Mouse (Mus musculus) adrenal gland, postnatal 10 days (tissue): ENCODE data around the gene Tex36. TPM values are rescaled to one million over a fixed set of nuclear protein-coding genes. Genes with fewer than 3 reads are reported as not detected.
A peak's percentile ranks its signal among the peaks of the same experiment; 100 is the strongest.

Experiments
- DNase-seq: peaks from one replicate; pipeline ENCODE4 v3.0.0; 2021; ENCODE audit warnings: mixed read lengths
- long read RNA-seq, 2 experiments: library from polyadenylated mRNA; stranded (forward); transcript quantifications; one replicate each; pipeline ENCODE4 v2.0.0; 2021
- total RNA-seq, 2 experiments: library from RNA; stranded (reverse); gene quantifications; 2 replicates each; pipeline ENCODE4 v1.2.3; 2021

The Tex36 gene
- not detected for total RNA-seq
- long read RNA-seq, experiment 1 = 0 reads
- long read RNA-seq, experiment 2 = 0 reads

- no peak for DNase-seq
Observed at GRCm38 (mm10) chr7:133602058-133602457, at the start of gene Tex36. Gene Tex36, minus strand, starts transcription at chr7:133602158.

- DNase-seq = no peak
Observed at GRCm38 (mm10) chr7:133645716-133646115, 43.8 kb upstream of the Tex36 start.

- DNase-seq = no peak
Observed at GRCm38 (mm10) chr7:133638821-133639220, 36.9 kb upstream of the Tex36 start.

- DNase-seq = peak; percentile 42
Observed at GRCm38 (mm10) chr7:133638306-133638705, 36.3 kb upstream of the Tex36 start.

GRCm38 (mm10) chr7:133637361-133638305 lies 35.7 kb upstream of the Tex36 start, which contains the start of gene Edrf1:
Gene Edrf1, plus strand, starts transcription at chr7:133637543.
- DNase-seq = peak; percentile 98

GRCm38 (mm10) chr7:133636738-133637352 lies 34.9 kb upstream of the Tex36 start:
- peak; percentile 92 for DNase-seq

- DNase-seq = no peak
Observed at GRCm38 (mm10) chr7:133634932-133635650, 33.1 kb upstream of the Tex36 start.

GRCm38 (mm10) chr7:133632476-133632875 lies 30.5 kb upstream of the Tex36 start:
- peak; percentile 71 for DNase-seq

- DNase-seq = no peak
Observed at GRCm38 (mm10) chr7:133630821-133631220, 28.9 kb upstream of the Tex36 start.

GRCm38 (mm10) chr7:133627184-133627936 lies 25.4 kb upstream of the Tex36 start:
- no peak for DNase-seq

- peak; percentile 22 for DNase-seq
Observed at GRCm38 (mm10) chr7:133623226-133623625, 21.3 kb upstream of the Tex36 start.

GRCm38 (mm10) chr7:133620721-133621120 lies 18.8 kb upstream of the Tex36 start:
- peak; percentile 32 for DNase-seq

GRCm38 (mm10) chr7:133612981-133613380 lies 11.0 kb upstream of the Tex36 start:
- DNase-seq = no peak

GRCm38 (mm10) chr7:133609585-133609984 lies 7.6 kb upstream of the Tex36 start:
- DNase-seq = no peak

GRCm38 (mm10) chr7:133608631-133609340 lies 6.8 kb upstream of the Tex36 start:
- DNase-seq = no peak

GRCm38 (mm10) chr7:133607883-133608575 lies 6.1 kb upstream of the Tex36 start:
- no peak for DNase-seq

- no peak for DNase-seq
Observed at GRCm38 (mm10) chr7:133607331-133607730, 5.4 kb upstream of the Tex36 start.

- DNase-seq = no peak
Observed at GRCm38 (mm10) chr7:133604427-133605081, 2.6 kb upstream of the Tex36 start.

GRCm38 (mm10) chr7:133603156-133603555 lies 1.2 kb upstream of the Tex36 start:
- no peak for DNase-seq

GRCm38 (mm10) chr7:133600558-133600957 lies 1.4 kb downstream of the Tex36 start:
- DNase-seq = no peak
